Mouse (Mus musculus) right cerebral cortex, adult 18-20 months (tissue): Measurements from ENCODE around the gene Rtn4.

Experiments used
- DNase-seq: peaks from one replicate; pipeline ENCODE4 v3.0.0; 2022; ENCODE audit warnings: mixed read lengths

The Rtn4 gene

DNA sequence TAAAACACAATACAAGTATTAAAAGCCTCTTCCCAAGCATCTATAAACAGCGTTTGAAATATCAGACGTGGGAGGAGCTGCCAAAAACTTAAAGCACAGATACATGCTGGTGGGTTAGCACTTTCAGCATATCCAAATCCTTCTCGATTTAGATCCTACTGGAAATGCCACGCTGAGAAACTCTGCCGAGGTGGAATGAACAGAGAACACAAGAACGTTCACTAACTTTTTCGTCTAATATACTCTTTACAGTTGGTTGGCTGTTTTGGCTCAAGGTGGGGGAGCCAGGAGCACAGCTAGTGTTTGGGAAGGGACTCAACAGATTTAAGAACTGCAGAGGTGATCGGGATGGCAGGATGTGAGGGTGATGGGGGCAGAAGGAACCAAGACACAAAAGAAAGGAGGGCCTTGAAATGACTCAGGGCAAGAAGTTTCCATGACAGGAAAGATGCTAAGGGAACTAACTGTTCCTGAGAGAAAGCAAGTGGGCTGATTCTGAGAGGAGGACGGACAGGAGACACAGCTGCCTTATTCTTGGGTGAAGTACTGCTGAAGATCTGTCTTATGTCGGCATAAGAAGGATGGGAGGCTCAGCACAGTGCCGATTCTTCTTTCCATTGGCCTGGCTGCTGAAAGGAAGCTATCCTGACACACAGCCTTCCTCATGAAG is 73.7 kb downstream of the Rtn4 start:
- DNase-seq: peak; percentile 73

DNA sequence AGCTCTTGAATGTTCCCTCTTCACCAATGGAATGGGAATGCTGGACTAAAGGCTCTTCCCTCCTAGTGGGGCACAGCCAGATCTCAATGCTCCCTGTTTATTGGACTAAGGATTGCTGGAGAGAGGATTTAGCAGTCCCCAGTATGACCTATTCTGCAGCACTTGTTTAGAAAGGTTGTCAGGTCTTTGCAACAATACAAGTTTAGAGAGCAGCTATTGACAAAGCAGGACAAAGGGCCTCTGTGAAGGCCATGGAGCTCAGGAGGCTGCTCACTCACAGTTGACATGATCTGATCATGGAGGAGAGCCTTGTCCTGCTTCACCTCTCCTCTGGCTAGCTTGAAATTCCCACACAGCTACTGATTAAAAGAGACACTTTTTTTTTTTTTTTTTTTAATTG is 75.8 kb downstream of the Rtn4 start:
- DNase-seq: no peak

DNA sequence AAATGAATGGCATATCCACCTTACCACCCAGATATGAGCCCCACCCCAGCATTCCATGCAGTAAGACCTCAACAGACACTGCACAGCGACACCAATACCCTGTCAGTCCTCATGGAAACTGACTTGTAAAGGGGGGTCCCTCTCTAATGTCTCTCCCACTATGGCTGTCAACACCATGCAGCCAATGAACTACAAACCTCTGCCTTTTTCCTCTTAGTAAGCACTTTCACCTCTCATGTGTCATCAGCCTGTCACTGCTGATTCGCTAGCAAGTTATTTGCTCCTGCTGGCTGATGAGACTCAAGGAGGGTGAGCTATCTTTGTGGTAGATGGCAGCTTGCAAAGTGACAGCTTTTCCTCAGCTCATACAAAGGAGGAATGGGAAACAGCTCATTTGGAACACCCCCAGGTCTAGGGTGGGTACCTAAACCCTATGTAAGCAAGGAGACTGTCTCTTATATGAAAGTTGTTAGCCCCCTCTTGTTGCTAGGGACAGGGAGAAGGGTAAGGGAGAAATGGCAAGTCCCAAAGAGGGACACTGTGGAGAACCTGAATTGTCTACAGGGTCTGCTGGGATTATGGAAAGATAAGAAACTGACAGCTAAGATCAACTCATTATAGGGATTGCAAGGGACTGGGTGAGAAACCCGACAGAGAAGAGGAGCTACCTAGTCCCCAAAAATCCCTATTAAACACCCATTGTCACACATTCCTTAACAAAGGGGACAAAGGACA is 78.1 kb downstream of the Rtn4 start:
- no peak for DNase-seq

DNA sequence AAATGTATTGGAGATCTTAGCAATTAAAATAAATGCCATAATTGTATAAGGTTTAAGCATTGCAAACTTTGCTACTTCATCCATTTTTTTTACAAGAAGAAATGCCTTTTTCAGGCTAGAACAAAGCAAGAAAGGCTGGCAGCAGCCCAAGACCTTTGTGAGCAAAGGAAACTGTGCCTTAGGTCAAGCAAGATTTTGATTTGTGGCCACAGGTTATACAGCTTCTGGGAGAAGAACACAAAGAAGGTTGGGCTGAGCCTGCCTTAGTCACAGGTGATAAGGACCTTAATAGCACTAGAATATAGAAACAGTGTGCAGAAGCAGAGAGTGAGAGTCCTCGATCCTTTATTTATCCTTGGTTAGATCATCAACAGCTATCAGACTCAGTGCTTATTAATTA is 79.5 kb downstream of the Rtn4 start:
- DNase-seq: no peak

DNA sequence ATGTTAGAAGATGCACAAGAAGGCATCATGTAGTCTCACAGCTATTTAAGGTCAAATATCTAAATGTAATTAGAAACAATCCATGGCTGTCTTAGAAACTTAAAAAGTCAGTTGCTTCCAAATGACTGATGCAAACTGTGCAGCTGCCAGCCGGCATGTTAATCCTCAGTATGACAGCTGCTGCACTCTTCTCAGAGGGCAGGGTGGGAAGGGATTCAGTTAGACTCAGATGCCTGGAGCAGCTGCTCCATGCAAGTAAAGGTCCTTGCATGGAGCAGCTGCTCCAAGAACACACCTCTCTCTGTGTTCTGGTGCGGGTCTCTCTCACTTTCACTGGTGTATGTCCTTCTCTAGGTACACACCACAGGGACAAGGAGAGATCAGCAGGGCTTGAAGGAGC is 81.5 kb downstream of the Rtn4 start:
- no peak for DNase-seq

DNA sequence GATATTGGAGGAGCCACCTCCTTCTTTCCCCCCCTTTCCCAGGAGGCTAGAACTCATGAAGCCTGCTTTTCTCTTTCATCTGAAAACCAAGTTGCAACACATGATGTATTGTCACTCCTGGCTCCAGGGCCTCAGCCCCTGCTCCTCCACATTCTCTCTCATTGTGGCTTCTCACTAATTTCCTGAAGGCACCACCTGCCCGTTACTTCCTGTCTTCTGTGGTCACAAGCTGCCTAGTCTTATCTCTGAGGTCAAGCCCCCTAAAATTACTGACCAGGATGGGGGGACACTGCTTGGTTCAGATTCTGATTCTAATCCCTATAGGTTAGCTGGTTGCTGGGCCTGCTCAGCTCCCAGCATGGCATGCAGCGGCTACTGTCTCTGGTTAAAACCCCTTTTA is 82.0 kb downstream of the Rtn4 start:
- DNase-seq: no peak

DNA sequence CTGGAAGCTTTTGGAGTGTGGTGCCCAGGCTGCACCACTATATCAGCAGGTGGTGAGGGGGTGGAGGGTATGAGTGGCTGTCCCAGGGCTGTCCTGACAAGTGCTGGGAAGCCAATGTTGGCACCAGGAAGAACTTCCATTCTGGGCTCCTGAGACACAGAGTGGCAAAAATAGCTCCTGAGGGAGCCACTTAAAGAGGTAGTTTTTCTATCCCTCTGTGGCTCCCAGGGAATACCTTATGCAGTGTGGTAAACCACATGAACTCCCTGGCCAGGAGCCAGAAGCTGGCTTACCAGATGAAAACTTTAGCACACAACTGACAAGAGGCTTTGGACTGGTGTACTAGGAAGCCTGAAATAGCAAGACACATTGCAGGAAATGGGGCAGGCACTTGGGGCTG is 85.2 kb downstream of the Rtn4 start:
- peak; percentile 83 for DNase-seq

DNA sequence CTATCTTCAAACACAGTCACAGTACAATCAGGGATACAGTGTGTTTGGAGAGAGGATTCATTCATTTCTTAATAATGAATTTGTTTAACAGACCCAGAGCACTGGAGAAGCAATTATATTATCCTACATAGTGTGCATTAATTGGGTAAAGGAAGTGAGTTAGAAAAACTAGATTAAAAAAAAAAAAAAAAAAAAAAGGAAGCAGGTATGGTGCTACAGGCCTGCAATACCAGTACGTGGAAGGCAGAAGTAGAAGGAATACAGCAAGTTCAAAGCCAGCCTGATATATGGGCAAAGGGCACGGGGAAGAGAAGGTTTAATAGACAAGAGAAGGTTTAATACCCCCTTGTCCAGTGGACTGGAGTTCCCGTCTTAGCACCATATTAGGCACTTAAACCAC is 86.2 kb downstream of the Rtn4 start:
- no peak for DNase-seq

DNA sequence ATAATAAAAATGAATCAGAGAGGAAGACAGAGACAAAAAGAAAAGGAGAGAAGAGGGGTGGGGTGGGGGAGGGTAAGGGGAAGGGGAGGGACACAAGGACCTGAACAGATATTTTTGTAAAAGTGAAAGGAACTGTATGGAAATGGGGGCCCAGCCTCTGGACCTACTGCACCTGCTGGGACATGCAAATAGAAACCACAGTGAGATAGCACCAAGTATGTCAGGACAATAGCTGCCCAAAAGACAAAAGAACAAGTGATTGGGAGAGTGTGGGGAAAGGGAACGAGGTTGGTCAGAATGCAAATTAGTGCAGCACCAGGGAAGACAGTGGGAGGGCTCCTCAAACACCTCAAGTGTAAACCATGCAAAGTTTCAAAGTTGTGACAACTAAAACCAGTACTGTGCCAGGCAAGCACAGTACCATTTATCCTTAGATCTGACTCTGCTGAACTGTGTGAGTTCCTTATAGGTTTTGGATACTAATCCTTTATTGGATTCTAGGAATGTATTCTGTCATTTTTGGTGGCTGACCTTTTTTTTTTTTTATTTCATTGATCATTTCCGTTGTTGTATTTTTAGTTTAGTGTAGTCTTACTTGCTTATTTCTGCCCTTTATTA is 86.8 kb downstream of the Rtn4 start:
- no peak for DNase-seq

DNA sequence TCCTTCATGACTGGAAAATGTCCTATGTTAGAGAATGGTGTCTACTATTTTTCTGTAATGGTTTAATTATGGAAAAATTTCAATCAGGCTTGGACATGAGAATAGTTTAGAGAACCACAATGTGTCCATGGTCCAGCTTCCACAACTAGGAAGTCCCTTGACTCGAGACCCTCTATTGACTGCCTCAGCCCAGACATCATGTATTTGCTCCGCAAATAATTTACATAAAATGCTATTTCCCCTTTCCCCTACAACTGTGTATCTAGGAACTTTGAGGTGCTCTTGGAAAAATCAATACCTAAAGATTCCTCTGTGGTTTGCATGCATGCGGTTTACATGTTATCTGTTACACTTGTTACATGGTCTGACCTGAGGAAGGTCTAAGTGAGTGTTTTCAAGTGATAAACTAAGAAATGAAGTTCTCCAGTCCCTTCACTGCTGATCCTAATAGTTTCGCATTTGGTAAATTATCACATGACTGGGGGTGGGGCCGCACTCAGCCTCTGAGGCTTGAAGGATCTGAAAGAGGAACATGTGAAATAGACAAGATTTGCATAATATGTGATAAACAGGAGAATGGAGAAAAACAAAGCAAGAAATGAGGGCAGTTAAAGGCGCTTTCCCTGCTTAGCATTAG is 94.0 kb downstream of the Rtn4 start:
- DNase-seq: no peak

DNA sequence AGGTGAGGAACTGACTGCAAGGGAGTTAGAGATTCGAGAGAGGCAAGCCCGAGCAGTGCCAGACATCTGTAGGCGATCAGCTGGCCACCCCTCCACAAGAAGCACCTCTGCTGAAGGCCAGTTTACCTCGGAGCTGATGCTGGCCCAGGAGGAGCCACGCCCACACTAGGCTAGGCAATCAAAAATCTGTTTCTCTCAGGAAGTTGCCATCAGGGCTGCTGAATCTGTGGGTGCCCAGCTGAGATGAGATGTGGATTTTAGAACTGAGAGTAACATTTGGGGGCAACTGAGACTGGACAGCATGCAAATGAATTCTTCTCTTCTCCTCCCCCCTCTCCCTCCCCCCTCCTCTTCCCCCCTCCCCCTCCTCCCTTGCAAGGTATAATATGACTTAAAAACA is 94.7 kb downstream of the Rtn4 start:
- DNase-seq: peak; percentile 64

DNA sequence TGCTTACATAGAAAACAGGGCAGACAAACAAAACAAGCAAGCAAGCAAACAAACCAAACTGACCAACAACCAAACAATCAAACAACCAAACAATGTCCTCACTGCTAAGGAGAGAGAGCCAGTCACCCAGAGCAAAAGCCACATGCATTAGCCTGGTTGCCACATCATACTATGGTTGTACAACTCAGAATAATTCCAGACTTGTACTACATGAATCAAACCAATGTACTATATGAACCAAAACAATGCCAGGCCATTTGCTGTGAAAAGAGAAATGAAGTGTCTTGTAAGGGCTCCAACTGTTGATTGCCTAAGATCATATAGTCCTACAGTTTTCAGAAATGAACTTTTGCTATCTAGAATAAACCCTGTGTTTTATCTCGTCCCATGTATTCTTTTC is 95.8 kb downstream of the Rtn4 start:
- no peak for DNase-seq

DNA sequence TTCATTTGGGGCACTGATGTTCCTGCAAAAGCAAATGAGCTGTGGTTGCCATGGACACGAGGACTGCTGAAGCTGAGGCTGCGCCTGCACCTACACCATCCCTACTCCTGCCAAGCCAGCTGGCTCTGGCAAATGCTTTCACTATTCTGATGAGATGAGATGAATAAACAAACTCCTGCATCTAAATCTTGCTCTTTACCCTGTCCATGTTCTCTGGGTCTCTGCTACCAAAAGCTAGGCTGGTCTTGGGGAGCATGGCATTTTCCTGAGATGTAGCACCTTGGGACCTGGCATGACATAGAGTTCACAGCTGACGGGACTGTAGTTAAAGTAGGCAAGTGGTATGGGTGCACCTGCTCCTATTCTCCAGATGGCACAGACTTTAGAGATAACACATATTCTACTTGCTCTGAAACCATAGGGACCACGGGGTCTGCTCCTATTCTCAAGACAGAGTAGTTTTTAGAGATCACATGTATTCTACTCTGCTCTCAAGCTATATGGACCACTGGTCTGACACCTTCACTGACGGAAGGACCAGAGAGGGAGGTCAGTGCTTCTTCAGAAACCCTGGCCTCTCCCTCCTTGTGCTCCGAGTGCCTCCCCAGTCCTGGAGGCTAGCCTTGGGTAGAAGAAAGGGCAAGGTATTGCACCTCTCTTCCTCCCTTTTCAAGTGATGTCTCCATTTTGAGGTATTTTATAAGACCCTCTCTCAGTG is 96.3 kb downstream of the Rtn4 start:
- peak; percentile 94 for DNase-seq

DNA sequence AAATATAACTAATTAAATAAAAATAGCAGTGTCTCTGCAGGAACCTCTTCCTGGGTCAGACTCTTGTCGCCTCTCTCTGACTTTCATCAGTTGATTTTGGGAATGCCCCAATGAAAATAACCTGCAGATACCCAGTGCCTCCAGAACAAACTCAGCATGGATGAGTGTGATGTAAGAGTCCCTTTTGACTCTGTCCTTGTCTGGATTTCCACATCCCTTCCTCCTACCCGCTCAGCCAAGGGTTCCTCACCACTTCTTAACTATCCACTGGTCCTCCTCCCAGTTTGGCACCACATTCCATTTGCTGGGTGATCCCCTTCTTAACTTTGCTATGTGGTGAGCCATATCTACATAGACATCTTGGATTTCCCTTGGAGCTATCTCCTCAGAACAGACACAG is 98.0 kb downstream of the Rtn4 start:
- no peak for DNase-seq
